Mouse (Mus musculus) gastrocnemius, postnatal 25 days (tissue): ENCODE measurements around the gene Hp1bp3. TPM values are rescaled to one million over a fixed set of nuclear protein-coding genes. Genes with fewer than 3 reads are reported as not detected.

Experiments used
- total RNA-seq, 2 experiments: library from RNA; stranded (reverse); gene quantifications; 1 replicate in 1 of 2; 2 replicates in 1 of 2; pipeline ENCODE4 v1.2.3; 2021

Hp1bp3 gene
- total RNA-seq, 2 experiments from 2014 or later = 45.5 to 53.0 TPM

Other genes with a start within 250 kb of the Hp1bp3 start
- gene Eif4g3, start 223.3 kb upstream of the Hp1bp3 start, total RNA-seq = 10 to 100 TPM; 93.1 to 94.8 TPM
- gene Sh2d5, start 34.1 kb downstream of the Hp1bp3 start, total RNA-seq = under 1 TPM in 1 of 2 experiments, not detected in 1; 0.19 TPM
- not detected for gene Kif17, start 34.1 kb downstream of the Hp1bp3 start, total RNA-seq
- gene Ddost, start 88.4 kb downstream of the Hp1bp3 start, total RNA-seq = 10 to 100 TPM; 30.6 to 37.0 TPM
- gene Pink1, start 110.0 kb downstream of the Hp1bp3 start, total RNA-seq = 100 to 1,000 TPM; 436 to 528 TPM
- 1 to 10 TPM in 1 of 2 experiments, under 1 TPM in 1; 0.82 to 1.2 TPM for gene Cda, start 151.7 kb downstream of the Hp1bp3 start, total RNA-seq
- not detected for gene Fam43b, start 180.2 kb downstream of the Hp1bp3 start, total RNA-seq
- 10 to 100 TPM; 41.5 to 43.0 TPM for gene Mul1, start 218.4 kb downstream of the Hp1bp3 start, total RNA-seq
- gene Camk2n1, start 238.0 kb downstream of the Hp1bp3 start, total RNA-seq = 1 to 10 TPM; 4.2 to 5.5 TPM